Mouse (Mus musculus) thymus, postnatal 4 days (tissue): ENCODE data around the gene Vrk3.
A peak's percentile ranks its signal among the peaks of the same experiment; 100 is the strongest.

Experiments used
- DNase-seq: peaks from one replicate; pipeline ENCODE4 v3.0.0; 2021

The Vrk3 gene

GRCm38 (mm10) chr7:44819391-44819790, 71.2 kb downstream of the Vrk3 start:
- DNase-seq: peak; percentile 2

- DNase-seq: peak; percentile 5
Measured at GRCm38 (mm10) chr7:44819863-44820262, 71.7 kb downstream of the Vrk3 start.

GRCm38 (mm10) chr7:44820525-44820924, 72.3 kb downstream of the Vrk3 start:
- peak; percentile 3 for DNase-seq

- DNase-seq: peak; percentile 13
Measured at GRCm38 (mm10) chr7:44821666-44822448, 73.6 kb downstream of the Vrk3 start.

- peak; percentile 56 for DNase-seq
Measured at GRCm38 (mm10) chr7:44823409-44823808, 75.2 kb downstream of the Vrk3 start.

- peak; percentile 93 for DNase-seq
Measured at GRCm38 (mm10) chr7:44824872-44825271, 76.7 kb downstream of the Vrk3 start.

GRCm38 (mm10) chr7:44826771-44827170, 78.6 kb downstream of the Vrk3 start:
- no peak for DNase-seq
